Mouse (Mus musculus) liver, embryonic 13.5 days (tissue): Measurements from ENCODE around the gene Hectd1. TPM values are rescaled to one million over a fixed set of nuclear protein-coding genes. Genes with fewer than 3 reads are reported as not detected.

Experiments
- ATAC-seq: fragments of 200-750 bp; cut with Nextera tagmentation; 2 replicates; pipeline ENCODE4 v1.8.0; 2017; ENCODE audit warnings: low read depth, mild to moderate bottlenecking, moderate number of reproducible peaks, moderate library complexity
- DNase-seq: peaks from one replicate; pipeline ENCODE4 v3.0.0; 2022
- H3K27ac ChIP-seq: fragments of 300-500 bp; sonication (generic); 2 replicates; pipeline ENCODE4 v1.5.1; 2015; ENCODE audit warnings: moderate library complexity, mild to moderate bottlenecking, inconsistent platforms
- H3K27me3 ChIP-seq: fragments of 300-500 bp; sonication (generic); 2 replicates; pipeline ENCODE4 v1.6.1; 2015; ENCODE audit warnings: mild to moderate bottlenecking, inconsistent platforms
- H3K36me3 ChIP-seq: fragments of 300-500 bp; sonication (generic); 2 replicates; pipeline ENCODE4 v1.6.1; 2015; ENCODE audit warnings: mild to moderate bottlenecking, inconsistent platforms
- H3K4me1 ChIP-seq: fragments of 300-500 bp; sonication (generic); replicated peaks from 2 replicates; pipeline ENCODE4 v1.6.1; 2015; ENCODE audit warnings: inconsistent platforms
- H3K4me2 ChIP-seq: fragments of 300-500 bp; sonication (generic); 2 replicates; pipeline ENCODE4 v1.6.1; 2015; ENCODE audit warnings: inconsistent platforms, mild to moderate bottlenecking, moderate library complexity
- H3K4me3 ChIP-seq: fragments of 300-500 bp; sonication (generic); replicated peaks from 2 replicates; pipeline ENCODE4 v1.5.1; 2015; ENCODE audit warnings: mild to moderate bottlenecking, inconsistent platforms
- H3K9ac ChIP-seq: fragments of 300-500 bp; sonication (generic); 2 replicates; pipeline ENCODE4 v1.6.1; 2015; ENCODE audit warnings: mild to moderate bottlenecking, inconsistent platforms
- H3K9me3 ChIP-seq: fragments of 300-500 bp; sonication (generic); replicated peaks from 2 replicates; pipeline ENCODE4 v1.6.1; 2016; ENCODE audit warnings: inconsistent platforms
- WGBS: fragments of 180-500 bp; shearing (Covaris S2); methylation state at CpG from one replicate; pipeline ENCODE4 v1.1.7; 2015; ENCODE audit not compliant: insufficient replicate concordance; 5-methylcytosine and 5-hydroxymethylcytosine counted together
- polyA plus RNA-seq: library from polyadenylated mRNA; unstranded; fragments of >200 nt; fragmentation: Nextera tagmentation; extraction: Ambion mirVana; gene quantifications from 2 replicates; pipeline ENCODE4 v1.2.1, GENCODE M21; 2015

Gene Hectd1
- polyA plus RNA-seq, 1 experiment from 2014 or later: 29.6 TPM

DNA sequence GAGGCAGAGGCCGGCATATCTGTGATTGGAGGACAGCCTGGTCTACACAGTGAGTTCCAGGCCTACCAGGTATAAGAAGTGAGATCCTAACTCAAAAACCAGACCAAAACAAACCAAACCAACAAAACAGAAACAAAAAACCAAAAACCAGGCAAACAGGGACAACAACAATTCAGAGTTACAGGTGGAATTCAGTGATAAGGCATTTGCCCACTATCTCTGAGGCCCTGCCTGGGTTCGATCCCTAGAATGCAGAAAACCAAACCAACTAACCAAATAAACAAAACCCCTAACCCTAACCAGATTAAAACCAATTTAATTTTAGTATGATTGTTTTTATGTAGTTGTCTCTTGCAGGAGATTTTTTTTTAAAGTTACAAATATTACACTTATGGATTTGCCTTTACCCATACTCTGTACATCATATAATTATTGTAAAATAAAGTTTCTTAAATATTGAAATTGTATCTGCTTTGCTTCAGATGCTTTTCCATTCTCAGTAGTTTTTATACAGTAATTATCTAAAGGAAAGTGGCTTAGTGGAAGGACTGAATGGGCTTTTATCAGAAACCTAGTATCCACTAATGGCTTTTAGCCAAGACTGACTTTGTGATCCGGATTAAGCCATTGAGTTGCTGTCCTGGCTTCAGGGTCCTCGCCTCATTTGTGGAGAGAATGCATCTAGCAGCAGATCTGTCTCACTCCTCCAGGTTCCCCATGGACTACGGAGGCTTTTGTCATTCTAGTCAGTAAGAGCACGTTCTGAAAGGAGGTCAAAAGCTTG lies 12.9 kb upstream of the Hectd1 start:
- Histone ChIP-seq H3K4me2 (peak overlapping the region; percentile 55), H3K27me3 (no peaks in the 10 kb centered on the region), H3K4me1 (peaks cover 73% of the 10 kb centered on the region), H3K4me3 (no peak overlapping the region; the same call in 1 of the 2 replicates), H3K9ac (peak overlapping the region; percentile 57), H3K36me3 (no peaks in the 10 kb centered on the region), H3K27ac (peak overlapping the region; percentile 100), H3K9me3 (no peaks in the 10 kb centered on the region)
- ATAC-seq: peak; percentile 37
- peak; percentile 68 for DNase-seq
- WGBS: 32% methylated on average over 6 of the region's 6 CpGs

GRCm38 (mm10) chr12:51839856-51840255 lies 10.5 kb upstream of the Hectd1 start:
- no peak overlapping the region for H3K9ac ChIP-seq
- H3K4me3 ChIP-seq: no peak overlapping the region
- H3K9me3 ChIP-seq: no peaks in the 10 kb centered on the region
- no peak for DNase-seq
- no peak for ATAC-seq
- H3K27ac ChIP-seq: peak overlapping the region; percentile 72
- no peaks in the 10 kb centered on the region for H3K27me3 ChIP-seq
- peaks cover 62% of the 10 kb centered on the region for H3K4me1 ChIP-seq
- WGBS: 90% methylated on average over 1 of the region's 1 CpGs
- H3K36me3 ChIP-seq: no peaks in the 10 kb centered on the region
- no peak overlapping the region for H3K4me2 ChIP-seq

- DNase-seq (no peak), ATAC-seq (no peak)
- Histone ChIP-seq H3K9me3 (no peaks in the 10 kb centered on the region), H3K9ac (peak overlapping the region; percentile 15; the same call in 1 of the 2 replicates), H3K27me3 (no peaks in the 10 kb centered on the region), H3K4me2 (no peak overlapping the region), H3K4me3 (no peak overlapping the region), H3K4me1 (peaks cover 41% of the 10 kb centered on the region), H3K27ac (peak overlapping the region; percentile 51; the same call in 1 of the 2 replicates), H3K36me3 (no peaks in the 10 kb centered on the region)
- WGBS: 10% methylated on average over 3 of the region's 3 CpGs
Observed at GRCm38 (mm10) chr12:51835219-51835618, 5.9 kb upstream of the Hectd1 start.

- peak overlapping the region; percentile 100 for H3K27ac ChIP-seq
- peaks cover 40% of the 10 kb centered on the region for H3K4me1 ChIP-seq
- peak overlapping the region; percentile 78 for H3K4me2 ChIP-seq
- ATAC-seq (no peak), DNase-seq (no peak)
- 77% methylated on average over 13 of the region's 13 CpGs for WGBS
- no peaks in the 10 kb centered on the region for H3K9me3 ChIP-seq
- H3K9ac ChIP-seq: peak overlapping the region; percentile 100
- peaks cover 6% of the 10 kb centered on the region for H3K36me3 ChIP-seq
- no peaks in the 10 kb centered on the region for H3K27me3 ChIP-seq
- peak overlapping the region; percentile 99 for H3K4me3 ChIP-seq
Observed at GRCm38 (mm10) chr12:51831931-51832330, 2.6 kb upstream of the Hectd1 start.

DNA sequence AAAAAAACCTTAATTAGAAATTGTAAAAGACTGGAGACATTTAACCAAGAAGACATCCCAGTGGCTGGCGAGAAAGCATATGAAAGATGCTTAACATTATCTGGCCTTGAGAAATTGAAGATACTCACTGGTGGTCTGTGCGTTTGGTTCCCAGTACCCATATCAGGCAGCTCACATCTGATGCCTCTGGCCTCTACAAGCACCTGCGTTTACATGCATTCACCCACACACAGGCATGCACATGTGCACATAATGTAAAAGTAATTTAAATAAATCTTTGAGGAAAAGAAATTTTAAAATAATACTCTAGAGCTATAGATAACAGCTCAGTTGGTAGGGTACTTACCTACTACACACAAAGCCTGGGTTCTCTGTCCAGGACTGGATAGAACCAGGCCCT lies 2.0 kb upstream of the Hectd1 start:
- Histone ChIP-seq H3K4me1 (peaks cover 45% of the 10 kb centered on the region), H3K27ac (peak overlapping the region; percentile 100), H3K4me2 (peak overlapping the region; percentile 78), H3K9ac (peak overlapping the region; percentile 100), H3K4me3 (peak overlapping the region; percentile 99), H3K36me3 (peaks cover 10% of the 10 kb centered on the region), H3K9me3 (no peaks in the 10 kb centered on the region), H3K27me3 (no peaks in the 10 kb centered on the region)
- ATAC-seq: no peak
- WGBS: 20% methylated on average over 3 of the region's 3 CpGs
- DNase-seq: no peak

DNA sequence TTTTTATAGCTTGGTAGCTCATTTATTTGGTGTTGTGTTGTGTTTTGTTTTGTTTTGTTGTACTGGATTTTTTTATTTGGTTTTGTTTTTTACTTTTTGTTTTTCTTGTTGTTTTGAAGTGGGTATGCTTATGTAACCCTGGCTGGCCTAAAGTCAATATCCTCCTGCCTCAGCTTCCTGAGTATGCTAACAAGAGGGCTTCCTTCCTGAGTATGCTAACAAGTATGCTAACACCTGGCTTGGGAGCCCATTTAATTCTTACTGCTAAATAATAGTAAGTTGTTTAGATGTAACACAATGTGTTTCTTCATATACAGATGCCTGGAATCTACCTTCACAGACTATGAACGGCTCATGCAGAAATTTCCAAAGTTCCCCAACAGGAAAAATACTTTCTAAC lies 1.3 kb upstream of the Hectd1 start:
- Histone ChIP-seq H3K4me3 (peak overlapping the region; percentile 99), H3K36me3 (peaks cover 13% of the 10 kb centered on the region), H3K4me2 (peak overlapping the region; percentile 78), H3K27ac (peak overlapping the region; percentile 100), H3K27me3 (no peaks in the 10 kb centered on the region), H3K4me1 (peaks cover 45% of the 10 kb centered on the region), H3K9ac (peak overlapping the region; percentile 100), H3K9me3 (no peaks in the 10 kb centered on the region)
- ATAC-seq (no peak), DNase-seq (no peak)
- WGBS: 67% methylated on average over 1 of the region's 1 CpGs

DNA sequence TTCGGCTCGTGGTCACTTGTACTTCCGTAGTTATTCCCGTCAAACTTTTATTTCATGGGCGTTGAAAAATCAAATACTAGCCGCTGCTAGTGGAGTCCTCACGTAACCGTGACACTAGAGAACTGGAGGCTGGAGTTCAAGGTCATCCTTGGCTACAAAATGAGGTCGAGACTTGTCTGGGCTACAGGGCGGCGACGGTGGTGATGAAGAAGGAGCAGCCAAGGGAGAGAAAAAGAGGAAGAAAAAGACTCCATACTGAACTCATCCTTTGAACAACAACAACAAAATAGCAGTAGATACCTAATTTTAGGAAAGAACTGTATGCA lies 704 bp upstream of the Hectd1 start:
- Histone ChIP-seq H3K4me1 (peaks cover 45% of the 10 kb centered on the region), H3K4me2 (peak overlapping the region; percentile 78), H3K36me3 (peaks cover 18% of the 10 kb centered on the region), H3K9ac (peak overlapping the region; percentile 100), H3K4me3 (peak overlapping the region; percentile 99), H3K27ac (peak overlapping the region; percentile 100), H3K27me3 (no peaks in the 10 kb centered on the region), H3K9me3 (no peaks in the 10 kb centered on the region)
- DNase-seq (no peak), ATAC-seq (peak; percentile 39)
- under 1% methylated on average over 12 of the region's 12 CpGs for WGBS

GRCm38 (mm10) chr12:51828716-51829289 lies 533 bp downstream of the Hectd1 start:
- Histone ChIP-seq H3K9ac (peak overlapping the region; percentile 100), H3K9me3 (no peaks in the 10 kb centered on the region), H3K4me2 (peak overlapping the region; percentile 78), H3K27me3 (no peaks in the 10 kb centered on the region), H3K36me3 (peaks cover 31% of the 10 kb centered on the region), H3K27ac (peak overlapping the region; percentile 100), H3K4me1 (peaks cover 57% of the 10 kb centered on the region), H3K4me3 (peak overlapping the region; percentile 99)
- peak; percentile 49 for DNase-seq
- ATAC-seq: peak; percentile 64
- WGBS: under 1% methylated on average over 63 of the region's 66 CpGs

DNA sequence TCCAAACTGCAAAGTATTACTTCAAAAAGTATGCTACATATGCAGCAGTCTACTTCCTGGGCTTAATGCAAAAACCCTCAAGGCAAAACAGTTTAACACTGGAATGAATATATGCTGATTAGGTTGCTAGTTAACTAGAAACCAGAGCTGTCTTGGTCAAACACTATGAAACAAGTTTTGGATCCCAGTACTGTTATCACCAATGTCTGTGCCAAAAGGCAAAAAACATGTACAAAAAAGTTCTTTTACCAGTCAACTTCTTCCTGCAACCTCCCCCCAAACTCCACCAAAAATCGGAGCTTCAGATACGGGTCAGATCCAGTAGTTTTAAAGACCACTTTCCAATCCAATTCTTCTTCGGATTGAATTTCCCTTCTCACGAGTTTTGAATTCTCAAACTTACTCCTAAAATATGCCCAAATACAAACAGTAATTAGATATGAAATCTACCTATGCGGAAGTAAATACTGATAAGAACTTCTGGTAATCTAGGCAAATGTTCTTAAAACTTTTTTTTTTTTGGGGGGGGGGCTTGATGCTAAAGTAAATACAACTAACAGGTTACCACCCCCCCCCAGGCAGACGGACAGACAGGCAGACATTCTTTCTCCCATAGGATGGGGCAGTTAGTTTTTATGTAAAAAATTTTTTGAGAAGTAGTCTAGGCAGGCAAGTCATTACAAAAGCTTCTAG lies 1.2 kb downstream of the Hectd1 start:
- DNase-seq (no peak), ATAC-seq (no peak)
- Histone ChIP-seq H3K9me3 (no peaks in the 10 kb centered on the region), H3K4me2 (peak overlapping the region; percentile 78), H3K4me1 (peaks cover 62% of the 10 kb centered on the region), H3K36me3 (peaks cover 35% of the 10 kb centered on the region), H3K27ac (peak overlapping the region; percentile 100), H3K27me3 (no peaks in the 10 kb centered on the region), H3K9ac (peak overlapping the region; percentile 100), H3K4me3 (peak overlapping the region; percentile 99)
- 2% methylated on average over 6 of the region's 6 CpGs for WGBS

- Histone ChIP-seq H3K27ac (peak overlapping the region; percentile 34; the same call in 1 of the 2 replicates), H3K9ac (no peak overlapping the region), H3K4me2 (peak overlapping the region; percentile 30), H3K4me3 (peak overlapping the region; percentile 0; the same call in 1 of the 2 replicates), H3K4me1 (peaks cover 66% of the 10 kb centered on the region), H3K9me3 (no peaks in the 10 kb centered on the region), H3K36me3 (peaks cover 46% of the 10 kb centered on the region), H3K27me3 (no peaks in the 10 kb centered on the region)
- DNase-seq (no peak), ATAC-seq (no peak)
- WGBS: 46% methylated on average over 2 of the region's 2 CpGs
Observed at GRCm38 (mm10) chr12:51825338-51825737, 4.0 kb downstream of the Hectd1 start.

GRCm38 (mm10) chr12:51823311-51823710 lies 6.0 kb downstream of the Hectd1 start:
- Histone ChIP-seq H3K4me2 (peak overlapping the region; percentile 19; the same call in 1 of the 2 replicates), H3K4me1 (peaks cover 85% of the 10 kb centered on the region), H3K36me3 (peaks cover 55% of the 10 kb centered on the region), H3K4me3 (no peak overlapping the region), H3K27ac (peak overlapping the region; percentile 83), H3K9me3 (no peaks in the 10 kb centered on the region), H3K9ac (peak overlapping the region; percentile 44; the same call in 1 of the 2 replicates), H3K27me3 (no peaks in the 10 kb centered on the region)
- ATAC-seq (no peak), DNase-seq (no peak)
- WGBS: 90% methylated on average over 5 of the region's 5 CpGs
